Mouse (Mus musculus) olfactory bulb, adult 2 months (tissue): ENCODE measurements around the gene Rgs11. TPM values are rescaled to one million over a fixed set of nuclear protein-coding genes. Genes with fewer than 3 reads are reported as not detected.
"Not testable (repeated sequence)": the region's sequence is repeated elsewhere in the genome, so short reads cannot be mapped to it uniquely, and the experiment has no call there.

ENCODE experiments used
- H3K27ac ChIP-seq: fragments of 200-500 bp; 2 replicates; pipeline ENCODE4 v1.5.1; 2012; ENCODE audit warnings: low read depth, low read length; ENCODE audit not compliant: insufficient read depth
- H3K4me1 ChIP-seq: fragments of 200-500 bp; 2 replicates; pipeline ENCODE4 v1.6.1; 2012; ENCODE audit warnings: low read length; ENCODE audit not compliant: control insufficient read depth, insufficient read depth
- H3K4me3 ChIP-seq: fragments of 200-500 bp; 2 replicates; pipeline ENCODE4 v1.5.1; 2012; ENCODE audit warnings: mild to moderate bottlenecking, low read depth, low read length, moderate library complexity; ENCODE audit not compliant: insufficient read depth
- CTCF ChIP-seq: fragments of 200-500 bp; IDR thresholded peaks from 2 replicates; pipeline ENCODE4 v1.5.1; 2012; ENCODE audit warnings: low read depth, mild to moderate bottlenecking, low read length, moderate library complexity; ENCODE audit not compliant: insufficient read depth
- POLR2A ChIP-seq: fragments of 200-500 bp; IDR thresholded peaks from 2 replicates; pipeline ENCODE4 v1.6.1; 2012; ENCODE audit warnings: mild to moderate bottlenecking, low read depth, low read length, moderate library complexity; ENCODE audit not compliant: insufficient read depth
- WGBS: fragments of 180-500 bp; shearing (Covaris S2); methylation state at CpG from one replicate; pipeline ENCODE4 v1.1.7; 2018; 5-methylcytosine and 5-hydroxymethylcytosine counted together
- polyA plus RNA-seq: library from polyadenylated mRNA; stranded (reverse); fragments of >200 nt; gene quantifications from 2 replicates; pipeline ENCODE4 v1.2.4, GENCODE M21; 2012; ENCODE audit warnings: low replicate concordance; ENCODE audit not compliant: missing spikeins, insufficient read depth, insufficient read length

The Rgs11 gene
- not detected in 2 replicates for polyA plus RNA-seq

DNA sequence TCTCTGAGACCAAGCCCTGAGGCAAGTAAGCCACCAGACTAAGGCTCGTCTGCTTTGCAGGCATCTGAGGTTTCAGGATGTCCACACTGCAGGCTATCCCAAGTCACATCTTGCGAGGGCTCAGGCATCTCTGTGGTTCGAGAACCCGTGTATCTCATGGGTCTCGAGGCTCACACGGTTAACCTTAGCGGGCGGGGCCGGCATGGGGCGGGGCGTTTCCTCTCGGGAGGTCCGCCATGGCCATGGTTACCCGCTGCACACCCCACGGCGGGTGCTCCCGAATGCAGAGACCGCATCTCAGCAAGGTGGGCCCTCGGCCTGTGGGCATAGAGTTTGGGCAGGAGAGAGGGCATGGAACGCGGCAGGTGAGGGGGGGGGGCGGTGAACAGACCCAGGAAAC lies at the start of gene Rgs11:
Gene Rgs11, plus strand, starts transcription at position 215 of the 400 bp plus-strand sequence.
- WGBS: 6% methylated on average over 22 of the region's 22 CpGs
- TF ChIP-seq POLR2A: no peak
- no peak for TF ChIP-seq CTCF
- no peak within 1 kb of the TSS for H3K27ac ChIP-seq
- peaks cover 18% of the 10 kb centered on the region for H3K4me1 ChIP-seq
- H3K4me3 ChIP-seq: peak within 1 kb of the TSS; percentile 53

DNA sequence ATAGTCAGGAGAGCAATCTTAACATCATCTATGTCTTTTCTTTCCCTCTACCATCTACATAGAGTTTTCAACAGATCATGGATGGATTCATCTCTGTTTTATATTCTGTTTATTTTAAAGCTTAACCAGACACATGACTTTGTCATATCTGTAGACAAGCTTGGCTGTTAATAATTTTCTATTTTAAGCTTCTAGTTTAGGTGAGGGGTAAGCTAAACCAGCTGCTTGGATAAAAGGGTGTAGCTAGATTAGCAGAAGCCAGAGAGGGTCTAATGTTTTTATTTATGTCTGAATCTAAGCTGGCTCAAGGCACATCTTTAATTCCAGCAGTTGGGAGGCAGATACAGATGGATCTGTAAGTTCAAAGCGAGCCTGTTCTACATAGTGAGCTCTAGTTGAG lies 40.0 kb upstream of the Rgs11 start:
- 94% methylated on average over 1 of the region's 1 CpGs for WGBS
- H3K4me3 ChIP-seq: no peak overlapping the region
- H3K27ac ChIP-seq: no peak overlapping the region
- no peak for TF ChIP-seq CTCF
- no peak for TF ChIP-seq POLR2A
- no peaks in the 10 kb centered on the region for H3K4me1 ChIP-seq

DNA sequence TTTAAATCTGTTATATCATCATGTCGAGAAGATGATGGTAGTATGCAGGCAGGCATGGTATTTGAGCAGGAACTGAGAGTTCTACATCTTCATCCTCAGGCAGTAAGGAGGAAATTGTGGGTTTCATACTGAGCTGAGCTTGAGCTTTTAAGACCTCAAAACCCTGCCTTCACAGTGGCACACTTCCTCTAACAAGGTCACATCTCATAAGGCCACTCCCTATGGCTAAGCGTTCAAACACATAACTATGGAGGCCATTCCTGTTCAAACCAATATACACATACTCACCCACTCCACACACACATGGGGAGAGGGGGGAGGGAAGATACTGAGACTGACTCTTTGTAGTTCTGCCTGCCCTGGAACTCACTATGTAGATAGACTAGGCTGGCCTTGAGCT lies 34.7 kb upstream of the Rgs11 start:
- no peaks in the 10 kb centered on the region for H3K4me1 ChIP-seq
- no peak overlapping the region for H3K4me3 ChIP-seq
- TF ChIP-seq CTCF (no peak), POLR2A (no peak)
- WGBS: 92% methylated on average over 2 of the region's 2 CpGs
- H3K27ac ChIP-seq: no peak overlapping the region

DNA sequence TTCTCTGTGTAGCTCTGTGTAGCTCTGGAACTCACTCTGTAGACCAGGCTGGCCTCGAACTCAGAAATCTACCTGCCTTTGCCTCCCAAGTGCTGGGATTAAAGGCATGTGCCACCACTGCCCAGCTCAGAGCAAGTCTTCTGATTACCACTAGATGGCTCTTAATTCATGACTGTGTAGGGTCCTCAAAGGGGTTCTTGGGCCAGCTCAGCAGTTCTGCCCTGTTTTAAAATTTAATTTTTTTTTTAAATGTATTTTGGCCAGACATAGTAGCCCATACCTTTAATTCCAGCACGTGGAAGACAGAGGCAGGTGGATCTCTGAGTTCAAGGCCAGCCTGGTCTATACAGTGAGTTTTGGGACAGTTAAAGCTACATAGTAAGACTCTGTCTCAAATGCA lies 27.5 kb upstream of the Rgs11 start:
- H3K4me1 ChIP-seq, H3K27ac ChIP-seq, H3K4me3 ChIP-seq: not testable (repeated sequence)
- 82% methylated on average over 2 of the region's 2 CpGs for WGBS

DNA sequence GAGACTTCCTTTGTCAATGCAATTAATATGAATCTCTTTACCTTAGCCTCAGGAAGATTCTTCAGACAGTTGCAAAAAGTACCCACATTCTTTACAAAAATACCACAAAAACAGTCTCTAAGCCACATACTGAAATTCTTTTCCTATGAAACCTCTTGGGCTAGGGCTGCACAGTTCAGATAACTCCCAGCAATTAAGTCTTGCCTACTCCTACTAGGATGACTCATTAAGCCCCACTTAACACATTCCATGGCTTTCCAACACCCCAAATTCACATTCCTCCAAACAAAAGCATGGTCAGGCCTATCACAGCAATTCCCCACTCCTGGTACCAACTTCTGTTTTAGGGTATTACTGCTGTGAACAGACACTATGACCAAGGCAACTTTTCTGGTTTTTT lies 24.1 kb upstream of the Rgs11 start:
- Histone ChIP-seq H3K4me3 (no peak overlapping the region), H3K4me1 (no peaks in the 10 kb centered on the region), H3K27ac (no peak overlapping the region)
- TF ChIP-seq POLR2A (no peak), CTCF (no peak)

DNA sequence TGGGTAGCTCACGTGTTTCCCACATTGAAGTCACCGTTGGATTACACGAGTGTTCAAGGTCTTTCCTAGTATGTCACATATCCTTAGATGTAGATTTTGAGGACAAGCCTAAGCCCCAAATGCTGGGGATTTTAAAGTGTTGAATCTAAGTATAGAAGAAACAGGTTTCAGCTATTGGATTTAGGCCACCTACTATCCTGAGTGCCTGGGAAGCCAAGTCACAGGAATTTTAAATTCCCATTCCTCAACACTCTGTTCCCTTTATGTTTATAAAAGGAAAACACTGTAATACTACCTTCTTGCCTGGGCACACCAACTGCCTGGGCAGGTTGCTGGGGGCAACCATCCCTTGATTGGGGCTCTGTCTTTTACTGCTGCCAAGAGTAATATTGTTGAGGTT lies 21.6 kb upstream of the Rgs11 start:
- no peak for TF ChIP-seq POLR2A
- TF ChIP-seq CTCF: no peak
- Histone ChIP-seq H3K4me3 (no peak overlapping the region), H3K4me1 (no peaks in the 10 kb centered on the region), H3K27ac (no peak overlapping the region)
- 92% methylated on average over 3 of the region's 3 CpGs for WGBS

DNA sequence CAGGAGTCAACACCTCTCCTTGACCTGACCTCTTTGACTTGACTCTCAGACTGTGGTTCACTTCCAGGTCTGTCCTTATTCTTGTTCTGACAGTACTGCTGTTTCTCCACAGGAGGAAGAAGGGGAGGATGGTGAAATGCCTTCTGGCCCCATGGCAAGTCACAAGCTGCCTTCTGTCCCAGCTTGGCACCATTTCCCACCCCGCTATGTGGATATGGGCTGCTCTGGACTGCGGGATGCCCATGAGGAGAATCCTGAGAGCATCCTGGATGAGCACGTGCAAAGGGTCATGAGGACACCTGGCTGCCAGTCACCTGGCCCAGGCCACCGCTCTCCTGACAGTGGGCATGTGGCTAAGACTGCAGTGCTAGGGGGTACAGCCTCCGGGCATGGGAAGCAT lies 15.2 kb upstream of the Rgs11 start:
- Histone ChIP-seq H3K27ac (no peak overlapping the region), H3K4me1 (no peaks in the 10 kb centered on the region), H3K4me3 (no peak overlapping the region)
- WGBS: 99% methylated on average over 5 of the region's 5 CpGs
- TF ChIP-seq CTCF (no peak), POLR2A (no peak)

DNA sequence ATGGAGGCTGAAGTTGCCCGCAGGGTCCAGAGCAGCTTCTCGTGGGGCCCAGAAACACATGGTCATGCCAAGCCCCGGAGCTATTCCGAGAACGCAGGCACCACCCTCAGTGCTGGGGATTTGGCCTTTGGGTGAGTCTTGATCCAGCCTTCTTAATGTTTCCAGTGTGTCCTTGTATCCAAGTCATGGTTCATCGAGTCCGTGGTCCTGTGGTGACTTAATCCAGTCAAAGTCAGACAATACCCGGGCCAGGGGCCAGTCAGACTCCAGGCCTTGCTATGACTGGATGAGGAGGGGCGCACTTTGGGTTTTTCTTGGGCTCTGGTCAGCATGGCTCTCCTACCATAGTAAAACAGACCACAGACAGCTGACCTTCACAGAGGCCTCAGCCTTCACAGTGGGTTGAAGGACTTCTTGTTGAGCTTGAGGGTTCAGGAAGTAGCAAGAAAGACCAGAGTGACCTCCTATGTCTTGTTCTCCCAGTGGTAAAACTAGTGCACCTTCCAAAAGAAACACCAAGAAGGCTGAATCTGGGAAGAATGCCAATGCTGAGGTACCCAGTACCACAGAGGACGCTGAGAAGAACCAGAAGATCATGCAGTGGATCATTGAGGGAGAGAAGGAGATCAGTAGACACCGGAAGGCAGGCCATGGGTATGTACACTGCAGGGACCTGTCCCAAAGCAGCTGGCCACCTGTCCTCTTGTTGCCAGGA lies 14.5 kb upstream of the Rgs11 start:
- Histone ChIP-seq H3K4me3 (no peak overlapping the region), H3K4me1 (no peaks in the 10 kb centered on the region), H3K27ac (no peak overlapping the region)
- TF ChIP-seq POLR2A (no peak), CTCF (no peak)
- 89% methylated on average over 11 of the region's 11 CpGs for WGBS

DNA sequence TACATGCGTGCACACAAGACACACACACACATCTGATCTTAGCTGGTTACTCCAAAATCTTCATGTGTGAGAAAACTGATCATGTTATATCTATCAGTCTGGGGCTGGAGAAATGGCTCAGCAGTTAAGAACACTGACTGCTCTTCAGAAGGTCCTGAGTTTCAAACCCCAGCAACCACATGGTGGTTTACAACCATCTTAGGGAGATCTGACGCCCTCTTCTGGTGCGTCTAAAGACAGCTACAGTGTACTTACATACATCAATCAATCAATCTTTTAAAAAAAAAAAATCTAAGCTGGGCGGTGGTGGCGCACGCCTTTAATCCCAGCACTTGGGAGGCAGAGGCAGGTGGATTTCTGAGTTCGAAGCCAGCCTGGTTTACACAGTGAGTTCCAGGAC lies 11.3 kb upstream of the Rgs11 start:
- WGBS: 89% methylated on average over 7 of the region's 7 CpGs
- not testable (repeated sequence) for H3K4me3 ChIP-seq, H3K27ac ChIP-seq, H3K4me1 ChIP-seq
